ENCODE assay signal across 15 mouse cellular contexts in genomic region chr17:74710731-74711130, GRCm38 (mm10). TPM values are rescaled to one million over a fixed set of nuclear protein-coding genes. Genes with fewer than 3 reads are reported as not detected.
A peak's percentile ranks its signal among the peaks of the same experiment; 100 is the strongest.
DNase-seq lines count a peak whose midpoint lies in the region; ATAC-seq and TF ChIP-seq lines count a peak whose summit lies in the region.
"Had no signal": no experiment of that assay in that cellular context is flagged by ENCODE, and none has a peak within 500 bp of the region (broad histone marks: within the 10 kb centered on the region; RNA-seq: fewer than 3 reads in every experiment).

No protein-coding gene starts in this region.

- 51% methylated on average over 4 of the region's 4 CpGs for WGBS in lung, adult 2 months
- WGBS in intestine, embryonic 16.5 days = 47% methylated on average over 4 of the region's 4 CpGs
- WGBS in hindbrain, embryonic 16.5 days = 85% methylated on average over 4 of the region's 4 CpGs

- no peaks in the 10 kb centered on the region for H3K36me3 ChIP-seq in intestine, embryonic 16.5 days (ENCODE audit: control insufficient read depth, insufficient read depth, low read length)
- H3K36me3 ChIP-seq in hindbrain, embryonic 16.5 days (ENCODE audit: control insufficient read depth, insufficient read depth, low read length) = no peaks in the 10 kb centered on the region
- H3K36me3 ChIP-seq: heart, embryonic 10.5 days; liver, embryonic 13.5 days had no signal

- no peak overlapping the region for H3K4me2 ChIP-seq in intestine, embryonic 16.5 days (ENCODE audit: low read depth, low read length)
- no peak overlapping the region for H3K4me2 ChIP-seq in hindbrain, embryonic 16.5 days (ENCODE audit: low read length)
- H3K4me2 ChIP-seq: liver, embryonic 13.5 days had no signal

- no peak for TF ChIP-seq CTCF in lung, adult 2 months (IDR thresholded peaks at IDR 0.05; ENCODE audit: insufficient read depth, low read length)

- ATAC-seq in intestine, embryonic 16.5 days = peak; percentile 85
- no peak for ATAC-seq in hindbrain, embryonic 16.5 days

- no peak overlapping the region for H3K4me3 ChIP-seq in lung, adult 2 months (replicated peaks; ENCODE audit: extremely low read depth, low read depth, low read length)
- no peak overlapping the region for H3K4me3 ChIP-seq in intestine, embryonic 16.5 days (ENCODE audit: low read length)
- H3K4me3 ChIP-seq in hindbrain, embryonic 16.5 days (ENCODE audit: low read length) = no peak overlapping the region
- H3K4me3 ChIP-seq: erythroblast, embryonic 14.5 days; heart, embryonic 10.5 days; left cerebral cortex, adult 2 months; liver, embryonic 13.5 days had no signal

- no peak overlapping the region for H3K9ac ChIP-seq in intestine, embryonic 16.5 days (ENCODE audit: low read depth, low read length)
- no peak overlapping the region for H3K9ac ChIP-seq in hindbrain, embryonic 16.5 days (ENCODE audit: low read depth, low read length)
- H3K9ac ChIP-seq: liver, embryonic 13.5 days had no signal

- TF ChIP-seq POLR2A in lung, adult 2 months (IDR thresholded peaks at IDR 0.05; ENCODE audit: borderline replicate concordance, extremely low read depth, low read depth, low read length) = no peak

- H3K4me1 ChIP-seq in lung, adult 2 months (ENCODE audit: control insufficient read depth, insufficient read depth, low read length) = no peaks in the 10 kb centered on the region
- H3K4me1 ChIP-seq in intestine, embryonic 16.5 days (ENCODE audit: control insufficient read depth, insufficient read depth, low read length) = 0 out of 2 replicates have a peak, but pooled peaks cover 3% of the 10 kb centered on the region
- no peaks in the 10 kb centered on the region for H3K4me1 ChIP-seq in hindbrain, embryonic 16.5 days (ENCODE audit: control insufficient read depth, insufficient read depth, low read depth, low read length)
- H3K4me1 ChIP-seq: heart, embryonic 10.5 days had no signal

- H3K27ac ChIP-seq in intestine, embryonic 16.5 days (ENCODE audit: low read length) = peak overlapping the region; percentile 62
- H3K27ac ChIP-seq in hindbrain, embryonic 16.5 days (ENCODE audit: low read depth, low read length) = no peak overlapping the region
- H3K27ac ChIP-seq: heart, embryonic 10.5 days; left cerebral cortex, adult 2 months; liver, embryonic 13.5 days had no signal

- peak; percentile 16 to 77 for DNase-seq in adrenal gland, adult (ENCODE audit: inconsistent age in 2 of 2, low spot score in 1 of 2)
- no peak for DNase-seq in adrenal gland, postnatal 10 days
- peak; percentile 15 for DNase-seq in lung, postnatal 14 days
- no peak for DNase-seq in lung, adult 2 months
- DNase-seq in yolk sac, embryonic 10.5 days (ENCODE audit: low spot score) = peak; percentile 11
- no peak for DNase-seq in right cerebral cortex, adult 18-20 months
- DNase-seq: cerebellum, postnatal 25 days; heart, postnatal 36 days; kidney, adult 18-20 months; liver, embryonic 13.5 days had no signal

- no peaks in the 10 kb centered on the region for H3K9me3 ChIP-seq in intestine, embryonic 16.5 days (ENCODE audit: control insufficient read depth, low read length)
- H3K9me3 ChIP-seq in hindbrain, embryonic 16.5 days (ENCODE audit: control insufficient read depth, low read length) = no peaks in the 10 kb centered on the region
- H3K9me3 ChIP-seq: heart, embryonic 10.5 days; liver, embryonic 13.5 days had no signal

- no peaks in the 10 kb centered on the region for H3K27me3 ChIP-seq in intestine, embryonic 16.5 days (replicated peaks; ENCODE audit: control insufficient read depth, insufficient read depth, low read length)
- no peaks in the 10 kb centered on the region for H3K27me3 ChIP-seq in hindbrain, embryonic 16.5 days (replicated peaks; ENCODE audit: control insufficient read depth, insufficient read depth, low read length)
- H3K27me3 ChIP-seq: liver, embryonic 13.5 days had no signal

RNA-seq across cellular contexts. Expression of gene Ttc27, which starts 6.8 kb away (rescaled TPM):
- 10 to 100 TPM; 21.6 to 26.2 TPM for total RNA-seq in adrenal gland, postnatal 10 days (2021)
- 4.1 and 4.5 TPM in 2 replicates for polyA plus RNA-seq in lung, adult 2 months (2012; rRNA removed)
- 15.6 and 19.8 TPM in 2 replicates for polyA plus RNA-seq in intestine, embryonic 16.5 days (2015; fragmentation: Nextera tagmentation; extraction: Ambion mirVana)
- 17.3 and 19.3 TPM in 2 replicates for polyA plus RNA-seq in hindbrain, embryonic 16.5 days (2015; fragmentation: Nextera tagmentation; extraction: Ambion mirVana)

Comparison
In these comparisons a context has a peak if more than half of its experiments do, and no peak if none do; other contexts are left out.
1. DNase-seq: peak in adrenal gland, adult (2 of 2), lung, postnatal 14 days (single experiment) and yolk sac, embryonic 10.5 days (single experiment); none in adrenal gland, postnatal 10 days (single experiment), lung, adult 2 months (single experiment) and right cerebral cortex, adult 18-20 months (single experiment).